10 mouse cellular contexts compared by ENCODE assay signal in the genomic region with DNA sequence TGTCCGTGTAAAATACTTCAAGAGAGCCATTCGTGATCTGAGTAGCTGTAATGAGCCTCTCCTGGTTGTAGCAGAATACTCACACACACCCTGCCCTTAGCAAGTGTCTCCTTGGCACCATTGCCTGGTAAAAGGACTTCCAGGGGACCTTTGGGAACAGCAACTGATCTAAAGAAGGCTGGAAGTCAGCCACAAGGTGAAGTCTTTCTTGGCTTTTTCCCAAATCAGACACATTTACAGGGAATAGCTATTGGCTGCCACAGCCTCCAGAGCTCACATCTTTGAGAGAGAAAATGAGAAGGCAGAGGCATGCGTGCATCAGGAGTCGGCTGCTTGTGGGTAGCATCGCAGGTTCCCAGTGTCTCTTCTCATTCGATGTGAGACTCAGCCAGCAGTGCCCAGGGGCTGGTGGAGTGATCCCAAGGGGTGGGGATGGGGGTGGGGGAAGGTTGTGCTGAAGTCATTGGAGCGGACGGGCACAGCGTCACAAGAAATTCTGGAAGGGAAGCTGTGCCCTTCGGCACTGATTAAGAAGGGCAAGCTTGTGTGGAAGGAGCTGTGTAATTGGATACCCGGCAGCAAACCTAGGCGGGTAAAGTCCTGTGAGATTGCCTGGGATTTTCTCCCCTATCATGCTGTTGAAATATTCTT.
DNase-seq lines count a peak whose midpoint lies in the region; ATAC-seq and TF ChIP-seq lines count a peak whose summit lies in the region.
"Had no signal": no experiment of that assay in that cellular context is flagged by ENCODE, and none has a peak within 500 bp of the region (broad histone marks: within the 10 kb centered on the region; RNA-seq: fewer than 3 reads in every experiment).

No protein-coding gene starts in this region.

- 33% methylated on average over 12 of the region's 12 CpGs for WGBS in forebrain, postnatal 0 days
- WGBS in midbrain, embryonic 16.5 days = 33% methylated on average over 12 of the region's 12 CpGs

- no peaks in the 10 kb centered on the region for H3K27me3 ChIP-seq in forebrain, postnatal 0 days (ENCODE audit: insufficient read depth, low read length)
- H3K27me3 ChIP-seq in midbrain, embryonic 16.5 days (ENCODE audit: control insufficient read depth, insufficient read depth, low read depth, low read length) = no peaks in the 10 kb centered on the region

- H3K27ac ChIP-seq in forebrain, postnatal 0 days (ENCODE audit: low read depth, low read length) = no peak overlapping the region
- peak overlapping the region; percentile 8; the same call in 1 of the 2 replicates for H3K27ac ChIP-seq in midbrain, embryonic 16.5 days (ENCODE audit: low read length)

- H3K4me1 ChIP-seq in forebrain, postnatal 0 days (ENCODE audit: insufficient read depth) = no peaks in the 10 kb centered on the region
- no peaks in the 10 kb centered on the region for H3K4me1 ChIP-seq in midbrain, embryonic 16.5 days (ENCODE audit: control insufficient read depth, insufficient read depth, low read length)

- H3K4me3 ChIP-seq in forebrain, postnatal 0 days (ENCODE audit: low read depth, low read length) = no peak overlapping the region
- no peak overlapping the region for H3K4me3 ChIP-seq in midbrain, embryonic 16.5 days (ENCODE audit: low read depth, low read length)

- no peaks in the 10 kb centered on the region for H3K9me3 ChIP-seq in forebrain, postnatal 0 days (ENCODE audit: low read length)
- H3K9me3 ChIP-seq in midbrain, embryonic 16.5 days (replicated peaks; ENCODE audit: control insufficient read depth, low read length, poor library complexity, severe bottlenecking) = no peaks in the 10 kb centered on the region

- intact Hi-C loops in left cerebral cortex, postnatal 4 days (cut with DNase I) = no loop called here
- intact Hi-C loops in left cerebral cortex, postnatal 14 days (cut with DNase I) = no loop called here

- no peak for TF ChIP-seq CTCF in forebrain, postnatal 0 days (IDR thresholded peaks at IDR 0.05; ENCODE audit: low read depth)

- H3K4me2 ChIP-seq in forebrain, postnatal 0 days (ENCODE audit: low read depth) = no peak overlapping the region
- H3K4me2 ChIP-seq in midbrain, embryonic 16.5 days (ENCODE audit: low read length) = peak overlapping the region; percentile 15; the same call in 1 of the 2 replicates

- DNase-seq in cerebellum, adult 9-10 months = peak; percentile 3
- no peak for DNase-seq in cerebellum, postnatal 14 days
- peak; percentile 12 for DNase-seq in left cerebral cortex, postnatal 4 days
- no peak for DNase-seq in left cerebral cortex, postnatal 14 days (ENCODE audit: low spot score in 2 of 2)
- DNase-seq in forebrain, postnatal 0 days = no peak
- no peak for DNase-seq in right cerebral cortex, postnatal 10 days (ENCODE audit: low spot score in 2 of 2)
- DNase-seq: cerebellum, adult 2 months; lung, postnatal 14 days had no signal

- H3K36me3 ChIP-seq in forebrain, postnatal 0 days (ENCODE audit: insufficient read depth) = no peaks in the 10 kb centered on the region
- H3K36me3 ChIP-seq in midbrain, embryonic 16.5 days (ENCODE audit: control insufficient read depth, insufficient read depth, low read length) = no peaks in the 10 kb centered on the region

- ATAC-seq in forebrain, postnatal 0 days = peak; percentile 42
- ATAC-seq in midbrain, embryonic 16.5 days = peak; percentile 91
- no peak for ATAC-seq in frontal cortex, adult (ENCODE audit: low TSS enrichment)

- H3K9ac ChIP-seq in forebrain, postnatal 0 days = no peak overlapping the region
- no peak overlapping the region for H3K9ac ChIP-seq in midbrain, embryonic 16.5 days (ENCODE audit: low read depth, low read length)

Comparison
In these comparisons a context has a peak if more than half of its experiments do, and no peak if none do; other contexts are left out.
1. DNase-seq: peak in cerebellum, adult 9-10 months (single experiment) and left cerebral cortex, postnatal 4 days (single experiment); none in cerebellum, postnatal 14 days (0 of 2), left cerebral cortex, postnatal 14 days (0 of 2), forebrain, postnatal 0 days (single experiment) and right cerebral cortex, postnatal 10 days (0 of 2).